Mouse (Mus musculus) liver (tissue): ENCODE data around the gene Gm13420.
A peak's percentile ranks its signal among the peaks of the same experiment; 100 is the strongest.
"Not testable (repeated sequence)": the region's sequence is repeated elsewhere in the genome, so short reads cannot be mapped to it uniquely, and the experiment has no call there.

Source experiments
- DNase-seq: peaks from one replicate; pipeline ENCODE4 v3.0.0-alpha.2; 2020; ENCODE audit warnings: mixed read lengths

Gm13420 gene

GRCm38 (mm10) chr2:29751497-29751896, at the start of gene Gm13420:
Gene Gm13420, minus strand, starts transcription at chr2:29751685.
- peak; percentile 39 for DNase-seq

GRCm38 (mm10) chr2:29792772-29793487, 41.4 kb upstream of the Gm13420 start:
- no peak for DNase-seq

GRCm38 (mm10) chr2:29787937-29788681, 36.6 kb upstream of the Gm13420 start, which contains the start of gene Trub2:
Gene Trub2, minus strand, starts transcription at chr2:29788502.
- peak; percentile 87 for DNase-seq

GRCm38 (mm10) chr2:29787104-29787917, 35.8 kb upstream of the Gm13420 start, which contains the start of gene Coq4:
Gene Coq4, plus strand, starts transcription at chr2:29787493.
- peak; percentile 84 for DNase-seq

- no peak for DNase-seq
These were observed 32.8 kb upstream of the Gm13420 start for GRCm38 (mm10) chr2:29784290-29784689.

GRCm38 (mm10) chr2:29781256-29781655, 29.8 kb upstream of the Gm13420 start:
- not testable (repeated sequence) for DNase-seq

- DNase-seq, result peak; percentile 18
These were observed 21.8 kb upstream of the Gm13420 start for GRCm38 (mm10) chr2:29773323-29773722.

GRCm38 (mm10) chr2:29771611-29772461, 20.4 kb upstream of the Gm13420 start:
- DNase-seq, result no peak

- DNase-seq, result no peak
These were observed 18.7 kb upstream of the Gm13420 start for GRCm38 (mm10) chr2:29770162-29770561.

- no peak for DNase-seq
These were observed 17.4 kb upstream of the Gm13420 start for GRCm38 (mm10) chr2:29768901-29769300.

- no peak for DNase-seq
These were observed 16.7 kb upstream of the Gm13420 start for GRCm38 (mm10) chr2:29767976-29768709.

GRCm38 (mm10) chr2:29764831-29765230, 13.3 kb upstream of the Gm13420 start:
- DNase-seq, result peak; percentile 77

- DNase-seq, result no peak
These were observed 4.2 kb upstream of the Gm13420 start for GRCm38 (mm10) chr2:29755693-29756092.

- DNase-seq, result no peak
These were observed 912 bp upstream of the Gm13420 start for GRCm38 (mm10) chr2:29752397-29752796.

- DNase-seq, result no peak
These were observed 3.0 kb downstream of the Gm13420 start for GRCm38 (mm10) chr2:29748499-29748898.

- DNase-seq, result no peak
These were observed 3.6 kb downstream of the Gm13420 start for GRCm38 (mm10) chr2:29747852-29748251.

GRCm38 (mm10) chr2:29747188-29747782, 4.2 kb downstream of the Gm13420 start:
- no peak for DNase-seq

- DNase-seq, result no peak
These were observed 7.2 kb downstream of the Gm13420 start for GRCm38 (mm10) chr2:29744256-29744655.

GRCm38 (mm10) chr2:29741207-29741606, 10.3 kb downstream of the Gm13420 start:
- DNase-seq, result no peak

- DNase-seq, result peak; percentile 28
These were observed 12.1 kb downstream of the Gm13420 start for GRCm38 (mm10) chr2:29739368-29739767.

GRCm38 (mm10) chr2:29738799-29739198, 12.7 kb downstream of the Gm13420 start:
- no peak for DNase-seq
